Mouse (Mus musculus) inflammation-experienced regulatory T-cells, adult 16 weeks (primary cell): Measurements from ENCODE around the gene Arl3. TPM values are rescaled to one million over a fixed set of nuclear protein-coding genes. Genes with fewer than 3 reads are reported as not detected.

Experiments used
- polyA plus RNA-seq: library from polyadenylated mRNA; unstranded; fragments of 100-300 nt; shearing (Covaris generic); gene quantifications from one replicate; pipeline ENCODE4 v1.2.1, GENCODE M21; 2017

Gene Arl3
- 27.7 TPM for polyA plus RNA-seq

DNA sequence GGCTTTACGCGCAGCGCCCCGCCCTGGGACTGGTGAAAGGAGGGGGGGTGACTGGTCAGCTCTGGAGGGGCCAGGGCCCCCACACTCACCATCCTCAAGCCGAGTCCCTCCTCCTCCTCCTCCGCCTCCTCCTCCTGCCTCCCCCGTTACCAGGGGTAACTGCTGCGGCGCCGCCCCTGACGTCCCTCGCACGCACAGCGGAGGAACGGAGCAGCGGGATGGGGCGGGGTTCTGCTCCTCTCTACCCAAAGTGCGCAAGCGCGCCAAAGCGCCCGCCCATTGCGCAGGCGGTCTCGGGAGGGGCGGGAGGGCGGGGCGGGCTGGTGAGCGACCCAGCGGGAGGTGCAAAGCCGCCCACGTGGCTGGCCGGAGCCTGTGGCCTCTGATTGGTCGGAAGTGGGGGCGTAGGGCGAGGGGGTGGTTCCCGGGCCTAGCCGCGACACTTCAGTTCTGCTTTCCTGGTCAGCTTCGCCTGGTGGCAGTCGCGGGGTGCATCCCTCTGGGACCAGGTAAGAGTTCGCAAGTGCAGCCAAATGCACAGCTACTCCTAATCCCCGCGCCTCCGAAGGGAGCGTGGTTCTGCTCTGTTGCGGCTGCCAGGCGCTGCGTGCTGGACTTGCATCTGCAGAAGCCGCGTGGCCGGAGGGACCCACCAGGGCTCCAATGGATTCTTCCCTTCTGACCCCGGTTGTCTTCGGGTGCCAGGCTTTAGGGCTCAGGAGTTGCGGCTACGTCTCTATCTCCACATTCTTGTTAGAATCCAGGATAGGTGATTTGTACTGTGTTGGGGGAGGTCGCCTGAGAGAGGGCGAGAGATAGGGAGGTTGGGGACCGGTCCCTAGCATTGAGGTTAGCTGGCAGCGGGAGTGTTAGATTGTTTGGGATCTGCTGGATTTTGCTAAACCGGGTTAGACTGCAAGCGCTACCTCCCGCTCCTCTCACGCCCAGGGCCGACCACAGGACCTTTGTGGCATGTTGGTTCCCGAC lies at the start of gene Arl3, which contains the start of gene Sfxn2:
Gene Arl3, minus strand, starts transcription at position 248 of the 987 bp plus-strand sequence.
Gene Sfxn2, plus strand, starts transcription at position 415 of the 987 bp plus-strand sequence.

DNA sequence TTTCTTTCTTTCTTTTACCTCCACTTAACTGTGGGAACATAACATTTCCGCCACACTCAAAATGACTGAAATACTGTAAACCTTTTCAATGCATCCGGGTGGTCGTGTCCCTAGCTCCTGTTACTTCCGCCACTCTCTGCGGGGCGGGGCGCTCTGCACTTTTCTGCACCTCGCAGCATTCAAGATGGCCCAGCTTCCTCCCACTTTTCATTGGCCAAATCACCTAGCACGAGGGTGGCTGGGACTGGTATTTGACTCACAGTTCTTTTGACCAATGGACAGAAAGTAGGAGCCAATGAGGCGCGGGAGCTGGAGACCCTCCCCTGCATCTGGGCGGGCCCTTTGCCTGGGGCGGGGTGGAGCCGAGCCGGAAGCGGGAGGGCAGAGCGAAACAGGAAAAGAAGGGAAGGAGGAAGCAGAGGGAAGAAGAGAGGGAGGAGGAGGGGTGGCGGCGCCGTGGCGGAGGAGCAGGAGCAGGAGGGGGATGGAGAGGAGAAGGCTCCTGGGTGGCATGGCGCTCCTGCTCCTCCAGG lies 25.8 kb upstream of the Arl3 start, which contains the start of gene Wbp1l:
Gene Wbp1l, plus strand, starts transcription at position 365 of the 533 bp plus-strand sequence.

DNA sequence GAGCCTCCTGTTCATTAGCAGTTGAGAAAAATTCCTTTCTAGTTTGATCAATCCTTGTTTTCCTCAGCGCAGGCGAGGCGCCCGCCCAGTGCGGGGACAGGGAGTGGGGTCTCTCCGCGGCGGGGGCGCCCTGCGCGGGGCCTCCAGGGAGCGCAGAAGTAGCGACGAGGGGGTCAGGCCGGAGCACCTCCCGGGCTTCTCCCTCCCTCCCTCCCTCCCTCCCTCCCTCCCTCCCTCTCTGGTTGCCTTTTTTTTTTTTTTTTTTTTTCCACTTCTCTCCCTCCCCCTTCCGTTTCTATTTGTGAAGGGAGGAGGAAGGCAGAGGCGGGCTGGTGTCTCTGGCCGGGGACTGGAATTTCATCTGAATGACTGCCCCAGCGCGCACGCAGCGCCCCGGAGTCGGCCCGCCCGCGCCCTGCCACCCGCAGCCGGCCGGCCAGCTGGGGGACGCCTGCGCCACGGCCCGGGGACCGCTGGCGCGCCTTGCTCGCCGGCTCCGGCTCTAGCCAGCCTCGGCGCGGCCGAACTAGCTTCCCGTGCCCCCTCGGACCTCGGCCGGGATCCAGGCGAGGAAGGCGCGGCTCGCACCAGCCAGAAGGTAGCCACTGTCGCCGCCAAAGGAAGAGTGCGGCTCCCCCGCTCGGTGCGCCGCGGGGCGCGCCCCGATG lies 71.5 kb downstream of the Arl3 start, which contains the start of gene Trim8:
Gene Trim8, plus strand, starts transcription at position 302 of the 668 bp plus-strand sequence.

Other genes starting within 250 kb of the Arl3 start
- gene Psd, start 246.0 kb downstream of the Arl3 start, polyA plus RNA-seq: 6.8 TPM
- 7.8 TPM for gene Fbxl15, start 245.0 kb downstream of the Arl3 start, polyA plus RNA-seq
- gene Cuedc2, start 234.5 kb downstream of the Arl3 start, polyA plus RNA-seq: 58.1 TPM
- 11.3 TPM for gene Mfsd13a, start 232.1 kb downstream of the Arl3 start, polyA plus RNA-seq
- gene 2310034G01Rik, start 222.9 kb downstream of the Arl3 start, polyA plus RNA-seq: 0.21 TPM
- 108 TPM for gene Actr1a, start 177.4 kb downstream of the Arl3 start, polyA plus RNA-seq
- 45.4 TPM for gene Sufu, start 176.3 kb downstream of the Arl3 start, polyA plus RNA-seq
- gene Trim8, start 71.5 kb downstream of the Arl3 start, polyA plus RNA-seq: 37.0 TPM
- gene Sfxn2, start 167 bp upstream of the Arl3 start, polyA plus RNA-seq: 16.3 TPM
- gene Wbp1l, start 25.9 kb upstream of the Arl3 start, polyA plus RNA-seq: 78.1 TPM
- gene Cyp17a1, start 100.0 kb upstream of the Arl3 start, polyA plus RNA-seq: not detected
- 5.1 TPM for gene Borcs7, start 116.7 kb upstream of the Arl3 start, polyA plus RNA-seq
- 13.8 TPM for gene As3mt, start 134.3 kb upstream of the Arl3 start, polyA plus RNA-seq
- gene Cnnm2, start 188.4 kb upstream of the Arl3 start, polyA plus RNA-seq: 1.9 TPM